Mouse (Mus musculus): ENCODE data around the gene Nsa2. TPM values are rescaled to one million over a fixed set of nuclear protein-coding genes. Genes with fewer than 3 reads are reported as not detected.

Gene Nsa2
- 42.9 and 51.0 TPM in 2 replicates for polyA plus RNA-seq (2015; fragmentation: Nextera tagmentation; extraction: Ambion mirVana)

GRCm38 (mm10) chr13:97137466-97138400, at the start of gene Nsa2, which contains the start of gene Gfm2:
Nsa2 (minus strand) TSS chr13:97137937.
Gfm2 (plus strand) TSS chr13:97137937.
- peak within 1 kb of the TSS; percentile 95 for H3K4me3 ChIP-seq (replicated peaks)

GRCm38 (mm10) chr13:97186346-97186745, 48.6 kb upstream of the Nsa2 start:
- no peak overlapping the region for H3K4me3 ChIP-seq (replicated peaks)
- no peaks in the 10 kb centered on the region for H3K9me3 ChIP-seq
- H3K4me2 ChIP-seq (replicated peaks), result no peak overlapping the region
- H3K27ac ChIP-seq, result no peak overlapping the region
- 90% methylated on average over 4 of the region's 4 CpGs for WGBS
- H3K9ac ChIP-seq (replicated peaks), result no peak overlapping the region
- no peak for ATAC-seq
- H3K4me1 ChIP-seq (replicated peaks), result no peaks in the 10 kb centered on the region
- H3K36me3 ChIP-seq, result peaks cover 3% of the 10 kb centered on the region; the same call in 1 of the 2 replicates
- no peaks in the 10 kb centered on the region for H3K27me3 ChIP-seq

More at GRCm38 (mm10) chr13:97137466-97138400, at the start of gene Nsa2, which contains the start of gene Gfm2:
- Histone ChIP-seq H3K27ac (peak within 1 kb of the TSS; percentile 91), H3K4me1 (replicated peaks) (peaks cover 13% of the 10 kb centered on the region), H3K36me3 (peaks cover 18% of the 10 kb centered on the region), H3K9me3 (no peaks in the 10 kb centered on the region), H3K9ac (replicated peaks) (peak within 1 kb of the TSS; percentile 93), H3K4me2 (replicated peaks) (peak within 1 kb of the TSS; percentile 69), H3K27me3 (no peaks in the 10 kb centered on the region)
- under 1% methylated on average over 57 of the region's 57 CpGs for WGBS
- ATAC-seq, result peak; percentile 98

- H3K27me3 ChIP-seq, result no peaks in the 10 kb centered on the region
- H3K4me3 ChIP-seq (replicated peaks), result no peak overlapping the region
- H3K4me2 ChIP-seq (replicated peaks), result no peak overlapping the region
- H3K9ac ChIP-seq (replicated peaks), result no peak overlapping the region
- ATAC-seq, result no peak
- H3K4me1 ChIP-seq (replicated peaks), result peaks cover 3% of the 10 kb centered on the region; the same call in 1 of the 2 replicates
- H3K9me3 ChIP-seq, result no peaks in the 10 kb centered on the region
- H3K36me3 ChIP-seq, result peaks cover 9% of the 10 kb centered on the region
- no peak overlapping the region for H3K27ac ChIP-seq
- 84% methylated on average over 5 of the region's 5 CpGs for WGBS
Observed at GRCm38 (mm10) chr13:97184656-97185055, 46.9 kb upstream of the Nsa2 start.

- 98% methylated on average over 2 of the region's 2 CpGs for WGBS
- ATAC-seq, result no peak
Observed at GRCm38 (mm10) chr13:97184168-97184567, 46.4 kb upstream of the Nsa2 start.

GRCm38 (mm10) chr13:97182821-97183220, 45.1 kb upstream of the Nsa2 start:
- Histone ChIP-seq H3K27me3 (no peaks in the 10 kb centered on the region), H3K4me1 (replicated peaks) (peaks cover 5% of the 10 kb centered on the region; the same call in 1 of the 2 replicates), H3K36me3 (peaks cover 23% of the 10 kb centered on the region), H3K4me3 (replicated peaks) (no peak overlapping the region), H3K9ac (replicated peaks) (no peak overlapping the region), H3K4me2 (replicated peaks) (no peak overlapping the region), H3K9me3 (no peaks in the 10 kb centered on the region), H3K27ac (no peak overlapping the region)
- ATAC-seq, result no peak
- 72% methylated on average over 4 of the region's 4 CpGs for WGBS

More at GRCm38 (mm10) chr13:97184168-97184567, 46.4 kb upstream of the Nsa2 start:
- H3K4me3 ChIP-seq (replicated peaks), result no peak overlapping the region
- peaks cover 12% of the 10 kb centered on the region for H3K36me3 ChIP-seq
- no peak overlapping the region for H3K4me2 ChIP-seq (replicated peaks)
- H3K27me3 ChIP-seq, result no peaks in the 10 kb centered on the region
- no peaks in the 10 kb centered on the region for H3K9me3 ChIP-seq
- H3K4me1 ChIP-seq (replicated peaks), result peaks cover 5% of the 10 kb centered on the region; the same call in 1 of the 2 replicates
- H3K27ac ChIP-seq, result no peak overlapping the region
- no peak overlapping the region for H3K9ac ChIP-seq (replicated peaks)

- no peak overlapping the region for H3K4me2 ChIP-seq (replicated peaks)
- peaks cover 5% of the 10 kb centered on the region; the same call in 1 of the 2 replicates for H3K4me1 ChIP-seq (replicated peaks)
- no peaks in the 10 kb centered on the region for H3K9me3 ChIP-seq
- H3K4me3 ChIP-seq (replicated peaks), result no peak overlapping the region
- H3K27ac ChIP-seq, result no peak overlapping the region
- peaks cover 45% of the 10 kb centered on the region for H3K36me3 ChIP-seq
- H3K9ac ChIP-seq (replicated peaks), result no peak overlapping the region
- 48% methylated on average over 6 of the region's 6 CpGs for WGBS
- no peaks in the 10 kb centered on the region for H3K27me3 ChIP-seq
- 0 out of 2 replicates have a peak, but pooled peaks have one; percentile 45 for ATAC-seq
Observed at GRCm38 (mm10) chr13:97180113-97180828, 42.5 kb upstream of the Nsa2 start.

GRCm38 (mm10) chr13:97178943-97179342, 41.2 kb upstream of the Nsa2 start:
- peaks cover 58% of the 10 kb centered on the region for H3K36me3 ChIP-seq
- no peak overlapping the region for H3K9ac ChIP-seq (replicated peaks)
- ATAC-seq, result no peak
- H3K4me1 ChIP-seq (replicated peaks), result peaks cover 5% of the 10 kb centered on the region; the same call in 1 of the 2 replicates
- H3K9me3 ChIP-seq, result no peaks in the 10 kb centered on the region
- no peak overlapping the region for H3K4me3 ChIP-seq (replicated peaks)
- no peaks in the 10 kb centered on the region for H3K27me3 ChIP-seq
- no peak overlapping the region for H3K27ac ChIP-seq
- 75% methylated on average over 7 of the region's 7 CpGs for WGBS
- H3K4me2 ChIP-seq (replicated peaks), result no peak overlapping the region

- Histone ChIP-seq H3K36me3 (peaks cover 73% of the 10 kb centered on the region), H3K4me3 (replicated peaks) (no peak overlapping the region), H3K9ac (replicated peaks) (no peak overlapping the region), H3K4me1 (replicated peaks) (peaks cover 5% of the 10 kb centered on the region; the same call in 1 of the 2 replicates), H3K27ac (no peak overlapping the region), H3K27me3 (no peaks in the 10 kb centered on the region), H3K9me3 (no peaks in the 10 kb centered on the region), H3K4me2 (replicated peaks) (no peak overlapping the region)
- no peak for ATAC-seq
- 81% methylated on average over 5 of the region's 5 CpGs for WGBS
Observed at GRCm38 (mm10) chr13:97176731-97177130, 39.0 kb upstream of the Nsa2 start.

- Histone ChIP-seq H3K4me2 (replicated peaks) (no peak overlapping the region), H3K4me1 (replicated peaks) (peaks cover 5% of the 10 kb centered on the region; the same call in 1 of the 2 replicates)
Observed at GRCm38 (mm10) chr13:97175520-97176264, 38.0 kb upstream of the Nsa2 start.

GRCm38 (mm10) chr13:97145834-97146233, 8.1 kb upstream of the Nsa2 start:
- no peak overlapping the region for H3K27ac ChIP-seq
- ATAC-seq, result no peak
- no peaks in the 10 kb centered on the region for H3K27me3 ChIP-seq
- H3K4me3 ChIP-seq (replicated peaks), result no peak overlapping the region
- no peaks in the 10 kb centered on the region for H3K4me1 ChIP-seq (replicated peaks)
- peaks cover 59% of the 10 kb centered on the region for H3K36me3 ChIP-seq
- H3K9me3 ChIP-seq, result no peaks in the 10 kb centered on the region
- 62% methylated on average over 4 of the region's 4 CpGs for WGBS
- no peak overlapping the region for H3K4me2 ChIP-seq (replicated peaks)
- H3K9ac ChIP-seq (replicated peaks), result no peak overlapping the region

More at GRCm38 (mm10) chr13:97175520-97176264, 38.0 kb upstream of the Nsa2 start:
- no peak for ATAC-seq
- peaks cover 80% of the 10 kb centered on the region for H3K36me3 ChIP-seq
- H3K27ac ChIP-seq, result no peak overlapping the region
- H3K9me3 ChIP-seq, result no peaks in the 10 kb centered on the region
- no peaks in the 10 kb centered on the region for H3K27me3 ChIP-seq
- no peak overlapping the region for H3K4me3 ChIP-seq (replicated peaks)
- H3K9ac ChIP-seq (replicated peaks), result no peak overlapping the region
- 91% methylated on average over 10 of the region's 10 CpGs for WGBS

GRCm38 (mm10) chr13:97142321-97142720, 4.6 kb upstream of the Nsa2 start:
- peaks cover 31% of the 10 kb centered on the region for H3K36me3 ChIP-seq
- WGBS, result 86% methylated on average over 7 of the region's 7 CpGs
- no peak overlapping the region for H3K4me3 ChIP-seq (replicated peaks)
- H3K4me2 ChIP-seq (replicated peaks), result no peak overlapping the region
- H3K4me1 ChIP-seq (replicated peaks), result peaks cover 7% of the 10 kb centered on the region
- no peak for ATAC-seq
- no peaks in the 10 kb centered on the region for H3K9me3 ChIP-seq
- no peak overlapping the region for H3K27ac ChIP-seq
- H3K9ac ChIP-seq (replicated peaks), result no peak overlapping the region
- no peaks in the 10 kb centered on the region for H3K27me3 ChIP-seq
